Mouse (Mus musculus) midbrain, embryonic 12.5 days (tissue): ENCODE data around the gene Bcas3. TPM values are rescaled to one million over a fixed set of nuclear protein-coding genes. Genes with fewer than 3 reads are reported as not detected.

Source experiments
- ATAC-seq: fragments of 200-750 bp; cut with Nextera tagmentation; 2 replicates; pipeline ENCODE4 v1.8.0; 2017; ENCODE audit warnings: low read depth, moderate TSS enrichment, moderate library complexity; ENCODE audit not compliant: low FRiP score
- H3K27ac ChIP-seq: fragments of 300-500 bp; sonication (generic); replicated peaks from 2 replicates; pipeline ENCODE4 v1.5.1; 2016; ENCODE audit warnings: mild to moderate bottlenecking
- H3K27me3 ChIP-seq: fragments of 300-500 bp; sonication (generic); 2 replicates; pipeline ENCODE4 v1.6.1; 2016; ENCODE audit warnings: mild to moderate bottlenecking
- H3K36me3 ChIP-seq: fragments of 300-500 bp; sonication (generic); 2 replicates; pipeline ENCODE4 v1.6.1; 2016
- H3K4me1 ChIP-seq: fragments of 300-500 bp; sonication (generic); 2 replicates; pipeline ENCODE4 v1.6.1; 2016
- H3K4me2 ChIP-seq: fragments of 300-500 bp; sonication (generic); replicated peaks from 2 replicates; pipeline ENCODE4 v1.6.1; 2016; ENCODE audit warnings: mild to moderate bottlenecking, moderate library complexity
- H3K4me3 ChIP-seq: fragments of 300-500 bp; sonication (generic); 2 replicates; pipeline ENCODE4 v1.5.1; 2016; ENCODE audit warnings: mild to moderate bottlenecking
- H3K9ac ChIP-seq: fragments of 300-500 bp; sonication (generic); replicated peaks from 2 replicates; pipeline ENCODE4 v1.6.1; 2016; ENCODE audit warnings: mild to moderate bottlenecking, moderate library complexity
- H3K9me3 ChIP-seq: fragments of 300-500 bp; sonication (generic); 2 replicates; pipeline ENCODE4 v1.6.1; 2016; ENCODE audit warnings: mild to moderate bottlenecking
- WGBS: fragments of 180-500 bp; shearing (Covaris S2); methylation state at CpG from one replicate; pipeline ENCODE4 v1.1.7; 2016; 5-methylcytosine and 5-hydroxymethylcytosine counted together
- polyA plus RNA-seq: library from polyadenylated mRNA; unstranded; fragments of >200 nt; fragmentation: Nextera tagmentation; extraction: Ambion mirVana; gene quantifications from 2 replicates; pipeline ENCODE4 v1.2.1, GENCODE M21; 2016

The Bcas3 gene
- polyA plus RNA-seq, 1 experiment from 2014 or later, result 26.8 TPM

- no peaks in the 10 kb centered on the region for H3K27me3 ChIP-seq
- 89% methylated on average over 7 of the region's 7 CpGs for WGBS
- no peaks in the 10 kb centered on the region for H3K9me3 ChIP-seq
- H3K4me2 ChIP-seq, result no peak overlapping the region
- no peak overlapping the region for H3K27ac ChIP-seq
- H3K9ac ChIP-seq, result no peak overlapping the region
- no peaks in the 10 kb centered on the region for H3K4me1 ChIP-seq
- H3K4me3 ChIP-seq, result no peak overlapping the region
- no peak for ATAC-seq
- H3K36me3 ChIP-seq, result no peaks in the 10 kb centered on the region
Observed at GRCm38 (mm10) chr11:85383975-85384821, 31.2 kb downstream of the Bcas3 start.

DNA sequence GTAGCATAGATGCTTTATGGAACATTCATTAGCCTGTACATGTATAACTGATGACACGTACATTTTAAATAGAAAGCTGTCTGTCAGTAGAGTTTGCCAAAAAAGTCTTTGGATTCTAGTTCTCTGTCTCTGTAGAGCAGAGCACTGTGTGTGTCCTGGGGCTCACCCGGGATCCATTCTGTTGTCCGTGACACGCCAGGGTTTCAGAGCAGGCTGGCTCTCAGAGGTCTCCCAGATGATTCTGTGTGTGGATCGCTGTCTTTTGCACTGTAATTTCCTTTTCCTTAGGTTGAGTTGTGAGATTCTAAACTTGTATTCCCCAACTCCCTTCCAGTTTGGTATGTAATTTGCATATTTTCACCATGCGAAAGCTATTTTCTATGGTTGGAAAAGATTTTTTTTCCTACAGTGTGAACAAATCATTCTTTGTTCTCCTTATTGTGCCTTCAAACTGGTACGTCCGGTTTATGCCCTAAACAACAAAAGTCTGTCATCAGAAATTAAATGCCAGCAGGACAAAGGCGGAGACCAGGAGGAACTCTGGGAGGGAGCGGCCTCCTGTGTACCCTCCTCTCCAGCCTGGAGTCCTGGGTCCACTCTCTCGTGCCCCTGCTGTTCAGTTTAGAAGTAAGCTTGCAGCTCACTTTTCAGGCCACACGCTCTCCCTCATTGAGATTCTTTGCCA lies 39.4 kb downstream of the Bcas3 start:
- Histone ChIP-seq H3K9me3 (no peaks in the 10 kb centered on the region), H3K27me3 (no peaks in the 10 kb centered on the region), H3K9ac (no peak overlapping the region), H3K4me3 (no peak overlapping the region), H3K4me2 (no peak overlapping the region), H3K36me3 (no peaks in the 10 kb centered on the region), H3K27ac (no peak overlapping the region), H3K4me1 (peaks cover 17% of the 10 kb centered on the region)
- no peak for ATAC-seq
- 43% methylated on average over 12 of the region's 12 CpGs for WGBS

GRCm38 (mm10) chr11:85392864-85393220 lies 39.9 kb downstream of the Bcas3 start:
- WGBS, result 33% methylated on average over 9 of the region's 9 CpGs

GRCm38 (mm10) chr11:85393990-85394389 lies 41.0 kb downstream of the Bcas3 start:
- 46% methylated on average over 3 of the region's 3 CpGs for WGBS
- H3K9ac ChIP-seq, result no peak overlapping the region
- no peaks in the 10 kb centered on the region for H3K36me3 ChIP-seq

More at GRCm38 (mm10) chr11:85392864-85393220, 39.9 kb downstream of the Bcas3 start:
- Histone ChIP-seq H3K36me3 (no peaks in the 10 kb centered on the region), H3K27me3 (no peaks in the 10 kb centered on the region), H3K9me3 (no peaks in the 10 kb centered on the region), H3K9ac (no peak overlapping the region), H3K27ac (no peak overlapping the region), H3K4me3 (no peak overlapping the region), H3K4me2 (no peak overlapping the region), H3K4me1 (peaks cover 17% of the 10 kb centered on the region)
- no peak for ATAC-seq

GRCm38 (mm10) chr11:85395361-85395760 lies 42.4 kb downstream of the Bcas3 start:
- Histone ChIP-seq H3K27ac (no peak overlapping the region), H3K4me2 (no peak overlapping the region), H3K4me3 (no peak overlapping the region), H3K27me3 (no peaks in the 10 kb centered on the region), H3K36me3 (no peaks in the 10 kb centered on the region), H3K4me1 (peaks cover 17% of the 10 kb centered on the region), H3K9ac (no peak overlapping the region), H3K9me3 (no peaks in the 10 kb centered on the region)
- ATAC-seq, result no peak
- 24% methylated on average over 7 of the region's 7 CpGs for whole genome bisulfite sequencing

More at GRCm38 (mm10) chr11:85393990-85394389, 41.0 kb downstream of the Bcas3 start:
- H3K4me3 ChIP-seq, result no peak overlapping the region
- H3K9me3 ChIP-seq, result no peaks in the 10 kb centered on the region
- no peak overlapping the region for H3K4me2 ChIP-seq
- H3K4me1 ChIP-seq, result peaks cover 17% of the 10 kb centered on the region
- H3K27me3 ChIP-seq, result no peaks in the 10 kb centered on the region
- no peak for ATAC-seq
- H3K27ac ChIP-seq, result no peak overlapping the region

GRCm38 (mm10) chr11:85406531-85406930 lies 53.6 kb downstream of the Bcas3 start:
- Histone ChIP-seq H3K27me3 (no peaks in the 10 kb centered on the region), H3K9ac (no peak overlapping the region), H3K4me1 (no peaks in the 10 kb centered on the region), H3K27ac (no peak overlapping the region), H3K36me3 (no peaks in the 10 kb centered on the region), H3K4me2 (no peak overlapping the region), H3K4me3 (no peak overlapping the region), H3K9me3 (no peaks in the 10 kb centered on the region)
- 69% methylated on average over 3 of the region's 3 CpGs for WGBS
- ATAC-seq, result no peak

- Histone ChIP-seq H3K27me3 (no peaks in the 10 kb centered on the region), H3K4me1 (no peaks in the 10 kb centered on the region), H3K36me3 (no peaks in the 10 kb centered on the region), H3K9ac (no peak overlapping the region), H3K9me3 (no peaks in the 10 kb centered on the region), H3K27ac (no peak overlapping the region), H3K4me2 (no peak overlapping the region), H3K4me3 (no peak overlapping the region)
- 83% methylated on average over 3 of the region's 3 CpGs for WGBS
- ATAC-seq, result no peak
Observed at GRCm38 (mm10) chr11:85407700-85408099, 54.7 kb downstream of the Bcas3 start.

GRCm38 (mm10) chr11:85412319-85412718 lies 59.4 kb downstream of the Bcas3 start:
- Histone ChIP-seq H3K36me3 (no peaks in the 10 kb centered on the region), H3K4me3 (no peak overlapping the region), H3K27ac (no peak overlapping the region), H3K9me3 (no peaks in the 10 kb centered on the region), H3K4me1 (no peaks in the 10 kb centered on the region), H3K9ac (no peak overlapping the region), H3K27me3 (no peaks in the 10 kb centered on the region), H3K4me2 (no peak overlapping the region)
- no peak for ATAC-seq
- WGBS, result 66% methylated on average over 7 of the region's 7 CpGs

DNA sequence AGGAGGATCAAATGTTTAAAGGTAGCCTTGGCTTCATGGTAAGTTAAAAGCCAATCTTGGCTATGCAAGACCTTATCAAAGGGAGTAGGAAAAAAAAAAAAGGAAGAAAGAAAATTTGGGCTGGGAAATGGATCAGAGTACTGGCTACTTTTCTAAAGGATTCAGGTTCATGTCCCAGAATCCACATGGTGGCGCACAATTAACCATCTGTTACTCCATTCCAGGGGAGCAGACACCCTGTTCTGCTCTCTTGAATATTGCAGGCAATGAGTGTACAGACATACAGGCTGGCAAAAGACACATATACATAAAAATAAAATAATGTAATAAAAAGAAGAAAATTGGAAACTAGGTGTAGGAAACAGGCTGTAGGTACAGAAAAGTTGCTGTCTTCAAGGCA lies 61.5 kb downstream of the Bcas3 start:
- H3K4me3 ChIP-seq, result no peak overlapping the region
- no peak for ATAC-seq
- no peak overlapping the region for H3K9ac ChIP-seq
- H3K27me3 ChIP-seq, result no peaks in the 10 kb centered on the region
- no peak overlapping the region for H3K27ac ChIP-seq
- H3K4me2 ChIP-seq, result no peak overlapping the region
- no peaks in the 10 kb centered on the region for H3K4me1 ChIP-seq
- H3K36me3 ChIP-seq, result no peaks in the 10 kb centered on the region
- WGBS, result 90% methylated on average over 1 of the region's 1 CpGs
- no peaks in the 10 kb centered on the region for H3K9me3 ChIP-seq

GRCm38 (mm10) chr11:85427353-85427752 lies 74.4 kb downstream of the Bcas3 start:
- 83% methylated on average over 6 of the region's 6 CpGs for WGBS
- H3K27me3 ChIP-seq, result no peaks in the 10 kb centered on the region
- no peak overlapping the region for H3K9ac ChIP-seq
- H3K4me2 ChIP-seq, result no peak overlapping the region
- no peaks in the 10 kb centered on the region for H3K36me3 ChIP-seq
- no peaks in the 10 kb centered on the region for H3K9me3 ChIP-seq
- no peak overlapping the region for H3K27ac ChIP-seq
- H3K4me3 ChIP-seq, result no peak overlapping the region
- peaks cover 3% of the 10 kb centered on the region; the same call in 1 of the 2 replicates for H3K4me1 ChIP-seq
- no peak for ATAC-seq

GRCm38 (mm10) chr11:85428227-85428626 lies 75.3 kb downstream of the Bcas3 start:
- H3K27me3 ChIP-seq, result no peaks in the 10 kb centered on the region
- peaks cover 3% of the 10 kb centered on the region; the same call in 1 of the 2 replicates for H3K4me1 ChIP-seq
- no peak overlapping the region for H3K9ac ChIP-seq
- H3K9me3 ChIP-seq, result no peaks in the 10 kb centered on the region
- H3K36me3 ChIP-seq, result no peaks in the 10 kb centered on the region
- no peak overlapping the region for H3K27ac ChIP-seq
- no peak overlapping the region for H3K4me3 ChIP-seq
- no peak overlapping the region for H3K4me2 ChIP-seq
- 69% methylated on average over 3 of the region's 3 CpGs for WGBS
- no peak for ATAC-seq

- peaks cover 3% of the 10 kb centered on the region; the same call in 1 of the 2 replicates for H3K4me1 ChIP-seq
- ATAC-seq, result no peak
- 75% methylated on average over 11 of the region's 11 CpGs for WGBS
Observed at GRCm38 (mm10) chr11:85430743-85431448, 77.9 kb downstream of the Bcas3 start.

More at GRCm38 (mm10) chr11:85430743-85431448, 77.9 kb downstream of the Bcas3 start:
- Histone ChIP-seq H3K4me3 (no peak overlapping the region), H3K27ac (no peak overlapping the region), H3K4me2 (no peak overlapping the region), H3K36me3 (no peaks in the 10 kb centered on the region), H3K9ac (no peak overlapping the region), H3K27me3 (no peaks in the 10 kb centered on the region), H3K9me3 (no peaks in the 10 kb centered on the region)
